Mouse (Mus musculus) forebrain, embryonic 14.5 days (tissue): ENCODE measurements around the gene Prpf38b. TPM values are rescaled to one million over a fixed set of nuclear protein-coding genes. Genes with fewer than 3 reads are reported as not detected.

Experiments
- ATAC-seq: fragments of 200-750 bp; cut with Nextera tagmentation; 2 replicates; pipeline ENCODE4 v1.8.0; 2017; ENCODE audit warnings: mild to moderate bottlenecking, moderate library complexity
- DNase-seq: peaks from one replicate; pipeline ENCODE4 v3.0.0-alpha.2; 2015; ENCODE audit warnings: low spot score
- H3K27ac ChIP-seq: fragments of 300-500 bp; sonication (generic); 2 replicates; pipeline ENCODE4 v1.5.1; 2014; ENCODE audit warnings: low read depth, mild to moderate bottlenecking, control low read depth, low read length, moderate library complexity
- H3K27me3 ChIP-seq: fragments of 300-500 bp; sonication (generic); replicated peaks from 2 replicates; pipeline ENCODE4 v1.6.1; 2014; ENCODE audit warnings: low read length, control low read depth, mixed read lengths; ENCODE audit not compliant: control insufficient read depth, insufficient read depth
- H3K36me3 ChIP-seq: fragments of 300-500 bp; sonication (generic); 2 replicates; pipeline ENCODE4 v1.6.1; 2014; ENCODE audit warnings: low read length, control low read depth; ENCODE audit not compliant: control insufficient read depth, insufficient read depth
- H3K4me1 ChIP-seq: fragments of 300-500 bp; sonication (generic); 2 replicates; pipeline ENCODE4 v1.6.1; 2014; ENCODE audit warnings: antibody characterized with exemption, low read length, control low read depth; ENCODE audit not compliant: control insufficient read depth, insufficient read depth
- H3K4me2 ChIP-seq: fragments of 300-500 bp; sonication (generic); 2 replicates; pipeline ENCODE4 v1.6.1; 2014; ENCODE audit warnings: mild to moderate bottlenecking, control low read depth, low read length
- H3K4me3 ChIP-seq: fragments of 300-500 bp; sonication (generic); 2 replicates; pipeline ENCODE4 v1.5.1; 2014; ENCODE audit warnings: low read depth, low read length, control low read depth
- H3K9ac ChIP-seq: fragments of 300-500 bp; sonication (generic); 2 replicates; pipeline ENCODE4 v1.6.1; 2014; ENCODE audit warnings: mild to moderate bottlenecking, low read length, control low read depth, moderate library complexity
- H3K9me3 ChIP-seq: fragments of 300-500 bp; sonication (generic); replicated peaks from 2 replicates; pipeline ENCODE4 v1.6.1; 2016; ENCODE audit warnings: low read length, control low read depth, mixed read lengths; ENCODE audit not compliant: control insufficient read depth
- WGBS: fragments of 180-500 bp; shearing (Covaris S2); extraction: QIAGEN DNeasy Blood & Tissue Kit; methylation state at CpG from one replicate; pipeline ENCODE4 v1.1.7; 2014; 5-methylcytosine and 5-hydroxymethylcytosine counted together
- polyA plus RNA-seq: library from polyadenylated mRNA; unstranded; fragments of >200 nt; fragmentation: Nextera tagmentation; extraction: Ambion mirVana; gene quantifications from 2 replicates; pipeline ENCODE4 v1.2.1, GENCODE M21; 2014

Prpf38b gene
- polyA plus RNA-seq, 1 experiment from 2014 or later: 33.9 TPM

DNA sequence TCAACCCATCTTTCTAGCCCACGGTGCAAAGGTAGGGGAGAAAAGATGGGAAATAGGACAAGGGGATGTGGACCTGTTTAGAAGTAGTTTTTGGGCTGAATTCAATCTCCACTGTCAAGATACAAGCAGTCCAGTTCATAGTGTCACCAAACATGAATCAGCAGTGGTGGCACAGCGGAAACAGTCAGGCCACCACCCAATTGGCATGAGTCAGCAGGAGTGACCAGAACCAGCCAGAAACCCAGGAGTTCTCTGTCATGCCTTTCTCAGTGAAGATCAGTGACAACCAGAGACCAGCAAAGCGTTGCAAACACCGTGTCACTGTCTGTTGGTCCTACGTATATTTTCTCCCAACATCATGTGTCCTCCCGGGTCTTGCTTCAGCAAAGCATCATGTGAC lies 22.0 kb upstream of the Prpf38b start:
- DNase-seq: no peak
- H3K4me2 ChIP-seq: no peak overlapping the region
- no peak overlapping the region for H3K9ac ChIP-seq
- H3K4me3 ChIP-seq: no peak overlapping the region
- H3K36me3 ChIP-seq: no peaks in the 10 kb centered on the region
- no peak overlapping the region for H3K27ac ChIP-seq
- no peak for ATAC-seq
- H3K27me3 ChIP-seq: no peaks in the 10 kb centered on the region
- H3K9me3 ChIP-seq: no peaks in the 10 kb centered on the region
- H3K4me1 ChIP-seq: no peaks in the 10 kb centered on the region
- WGBS: 94% methylated on average over 6 of the region's 6 CpGs

DNA sequence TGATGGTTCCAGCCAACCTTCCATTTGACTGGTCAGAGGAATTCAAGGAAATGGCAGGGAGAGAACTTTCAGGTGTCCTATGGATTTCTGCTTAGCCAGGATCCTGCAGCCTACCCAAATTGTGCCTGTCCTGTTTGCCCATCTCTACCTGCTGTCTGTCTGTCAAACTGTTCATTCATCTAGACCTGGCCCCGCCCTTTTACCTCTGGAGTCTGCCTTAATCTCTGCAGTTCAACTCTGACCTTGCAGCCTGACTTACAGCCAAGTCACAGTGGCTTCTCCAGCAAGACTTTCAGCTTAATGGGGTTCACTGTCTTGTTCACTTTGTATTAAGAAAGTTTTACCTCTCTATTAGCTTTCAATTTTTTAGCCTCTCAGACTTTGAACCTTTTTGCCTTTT lies 14.8 kb upstream of the Prpf38b start:
- H3K9me3 ChIP-seq: no peaks in the 10 kb centered on the region

DNA sequence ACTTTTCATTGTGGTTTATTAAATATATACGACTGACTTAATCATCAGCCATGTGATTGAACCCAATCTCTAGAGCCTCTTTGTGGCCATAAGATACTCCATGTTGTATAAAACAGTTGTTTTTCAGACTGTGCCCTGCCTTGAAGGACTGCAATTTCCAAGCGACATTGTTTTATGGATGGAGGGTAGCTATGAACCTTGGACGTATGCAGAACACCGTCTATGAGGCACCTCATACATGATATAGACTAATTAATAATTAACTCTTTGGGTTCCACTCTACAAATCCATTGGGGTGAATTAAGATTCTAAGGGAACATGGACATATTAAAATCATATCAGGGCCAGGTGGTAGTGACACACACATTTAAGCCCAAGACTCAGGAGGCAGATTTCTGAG lies 14.2 kb upstream of the Prpf38b start:
- ATAC-seq: no peak
- DNase-seq: no peak
- Histone ChIP-seq H3K9ac (no peak overlapping the region), H3K4me1 (no peaks in the 10 kb centered on the region), H3K27ac (no peak overlapping the region), H3K4me3 (no peak overlapping the region), H3K9me3 (no peaks in the 10 kb centered on the region), H3K27me3 (no peaks in the 10 kb centered on the region), H3K36me3 (no peaks in the 10 kb centered on the region), H3K4me2 (no peak overlapping the region)
- 83% methylated on average over 4 of the region's 4 CpGs for WGBS

More for the DNA sequence above, 14.8 kb upstream of the Prpf38b start:
- no peak overlapping the region for H3K27ac ChIP-seq
- H3K36me3 ChIP-seq: no peaks in the 10 kb centered on the region
- H3K4me2 ChIP-seq: no peak overlapping the region
- H3K4me3 ChIP-seq: no peak overlapping the region
- H3K27me3 ChIP-seq: no peaks in the 10 kb centered on the region
- H3K4me1 ChIP-seq: no peaks in the 10 kb centered on the region
- WGBS: 71% methylated on average over 1 of the region's 1 CpGs
- DNase-seq (no peak), ATAC-seq (no peak)
- no peak overlapping the region for H3K9ac ChIP-seq

DNA sequence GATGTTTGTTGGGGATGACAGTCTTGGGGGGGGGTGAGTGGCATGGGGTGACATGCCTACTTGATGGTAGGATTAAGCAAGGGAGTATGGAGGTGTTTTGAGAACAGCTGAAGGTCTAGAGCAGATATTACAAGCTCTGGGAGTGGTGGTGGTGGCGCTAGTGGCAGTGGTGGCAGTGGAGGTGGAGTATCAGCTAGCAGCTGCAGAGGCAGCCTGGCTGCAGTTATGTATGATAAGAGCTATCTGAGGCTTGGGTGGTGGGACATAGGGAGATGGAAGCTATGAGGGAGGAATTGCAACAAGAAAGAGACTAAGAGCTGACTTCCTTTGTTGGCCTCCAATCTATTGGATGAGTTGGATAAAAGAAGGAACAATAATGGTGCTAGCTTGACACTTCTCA lies 10.3 kb upstream of the Prpf38b start:
- Histone ChIP-seq H3K9me3 (no peaks in the 10 kb centered on the region), H3K4me1 (no peaks in the 10 kb centered on the region), H3K36me3 (no peaks in the 10 kb centered on the region), H3K9ac (no peak overlapping the region), H3K4me3 (no peak overlapping the region), H3K27ac (no peak overlapping the region), H3K4me2 (no peak overlapping the region), H3K27me3 (no peaks in the 10 kb centered on the region)
- ATAC-seq (no peak), DNase-seq (no peak)
- WGBS: 100% methylated on average over 1 of the region's 1 CpGs

DNA sequence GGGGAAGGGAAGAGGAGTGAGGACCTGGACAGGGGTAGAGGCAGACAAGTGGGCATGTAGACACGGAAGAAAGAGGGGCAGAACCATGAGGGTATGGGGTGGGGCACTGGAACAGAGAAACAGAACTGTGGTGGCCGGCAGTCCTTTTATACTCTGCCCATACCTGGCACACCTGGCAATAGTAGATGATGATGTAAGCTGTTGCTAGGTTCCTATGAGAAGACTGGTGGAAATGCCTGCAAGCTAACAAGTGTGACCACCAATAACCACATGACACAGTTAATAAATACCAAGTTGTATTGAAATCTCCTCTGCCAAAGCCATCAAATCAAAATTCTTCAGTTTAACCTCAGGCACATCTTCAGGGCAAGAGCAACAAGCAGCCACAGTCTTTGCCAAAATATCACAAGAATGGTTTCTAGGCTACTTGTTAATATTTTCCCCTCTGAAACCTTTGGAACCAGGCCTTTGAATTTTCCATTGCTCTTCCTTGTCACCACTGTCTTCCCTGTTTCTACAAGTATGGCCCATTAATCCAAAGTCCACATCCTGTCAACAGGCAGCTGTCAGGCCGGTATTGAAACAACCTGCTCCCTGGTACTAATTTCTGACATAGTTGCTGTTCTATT lies 9.0 kb upstream of the Prpf38b start:
- no peak overlapping the region for H3K4me3 ChIP-seq
- DNase-seq (no peak), ATAC-seq (no peak)
- no peak overlapping the region for H3K9ac ChIP-seq
- no peaks in the 10 kb centered on the region for H3K36me3 ChIP-seq
- H3K27ac ChIP-seq: no peak overlapping the region
- no peak overlapping the region for H3K4me2 ChIP-seq
- WGBS: 87% methylated on average over 3 of the region's 3 CpGs
- H3K4me1 ChIP-seq: no peaks in the 10 kb centered on the region
- H3K27me3 ChIP-seq: no peaks in the 10 kb centered on the region
- H3K9me3 ChIP-seq: no peaks in the 10 kb centered on the region

DNA sequence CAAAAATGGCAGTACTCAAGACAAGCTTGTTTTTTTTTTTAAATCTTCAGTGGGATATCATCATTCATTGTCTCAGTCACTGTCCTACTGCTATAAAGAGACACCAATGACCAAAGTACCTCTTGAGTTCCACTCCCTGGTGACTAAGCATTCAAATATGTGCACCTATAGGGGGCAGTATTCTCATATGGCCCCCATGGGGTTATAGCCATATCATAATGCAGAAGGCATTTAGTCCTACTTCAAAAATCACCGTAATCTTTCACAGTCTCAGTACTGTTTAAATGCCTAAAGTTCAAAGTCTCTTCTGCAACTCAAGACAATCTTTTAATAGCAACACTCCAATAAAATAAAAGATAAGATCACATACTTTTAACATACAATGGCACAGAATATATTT lies 7.3 kb upstream of the Prpf38b start:
- DNase-seq (no peak), ATAC-seq (no peak)
- Histone ChIP-seq H3K27ac (no peak overlapping the region), H3K9me3 (no peaks in the 10 kb centered on the region), H3K27me3 (no peaks in the 10 kb centered on the region), H3K36me3 (no peaks in the 10 kb centered on the region), H3K4me2 (no peak overlapping the region), H3K9ac (no peak overlapping the region), H3K4me3 (no peak overlapping the region), H3K4me1 (no peaks in the 10 kb centered on the region)
- WGBS: 95% methylated on average over 1 of the region's 1 CpGs

DNA sequence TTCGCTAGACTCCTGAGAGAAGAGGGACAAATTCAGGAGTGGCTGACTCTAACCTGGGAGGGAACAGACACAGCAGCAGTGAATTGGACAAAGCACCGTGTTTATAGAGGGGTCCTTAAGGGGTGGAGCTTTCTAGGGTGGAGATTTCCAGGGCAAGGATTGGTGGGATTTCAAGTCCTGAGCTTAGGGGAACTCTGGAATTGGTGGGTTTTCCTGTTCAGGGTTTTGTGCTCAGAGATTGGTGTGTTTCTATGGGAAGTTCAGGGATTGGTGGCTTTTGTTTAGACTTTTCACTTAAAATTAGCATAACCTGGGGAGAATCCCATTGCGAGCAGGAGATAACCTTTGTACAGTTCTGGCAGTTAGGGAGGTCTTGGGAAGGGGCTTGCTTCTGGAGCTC lies 6.5 kb upstream of the Prpf38b start:
- ATAC-seq (no peak), DNase-seq (no peak)
- WGBS: 50% methylated on average over 3 of the region's 3 CpGs
- H3K36me3 ChIP-seq: no peaks in the 10 kb centered on the region
- no peaks in the 10 kb centered on the region for H3K4me1 ChIP-seq
- no peak overlapping the region for H3K27ac ChIP-seq
- H3K4me3 ChIP-seq: no peak overlapping the region
- no peaks in the 10 kb centered on the region for H3K27me3 ChIP-seq
- no peak overlapping the region for H3K9ac ChIP-seq
- H3K4me2 ChIP-seq: no peak overlapping the region
- H3K9me3 ChIP-seq: no peaks in the 10 kb centered on the region

DNA sequence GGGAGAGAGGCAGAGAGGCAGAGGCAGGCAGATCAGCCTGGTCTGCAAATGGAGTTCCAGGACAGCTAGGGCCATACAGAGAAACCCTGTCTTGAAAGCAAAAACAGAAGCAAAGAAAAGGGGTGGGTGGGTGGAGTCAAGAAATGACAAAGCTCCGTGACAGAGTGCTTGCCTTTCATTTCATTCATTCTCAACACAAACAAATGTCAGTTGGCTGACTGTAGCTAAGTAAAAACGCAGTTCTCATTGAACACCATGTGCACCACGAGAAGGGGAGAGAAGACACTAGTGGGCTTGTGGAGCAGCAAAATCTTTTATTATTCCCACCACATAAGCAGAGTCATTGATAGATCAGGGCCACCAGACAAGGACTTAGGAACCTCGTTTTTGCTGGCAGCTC lies 5.3 kb upstream of the Prpf38b start:
- no peak overlapping the region for H3K4me3 ChIP-seq
- DNase-seq (no peak), ATAC-seq (no peak)
- H3K9ac ChIP-seq: no peak overlapping the region
- H3K27ac ChIP-seq: no peak overlapping the region
- H3K9me3 ChIP-seq: no peaks in the 10 kb centered on the region
- 25% methylated on average over 4 of the region's 4 CpGs for WGBS
- no peaks in the 10 kb centered on the region for H3K27me3 ChIP-seq
- H3K36me3 ChIP-seq: no peaks in the 10 kb centered on the region
- H3K4me1 ChIP-seq: peaks cover 2% of the 10 kb centered on the region; the same call in 1 of the 2 replicates
- no peak overlapping the region for H3K4me2 ChIP-seq

DNA sequence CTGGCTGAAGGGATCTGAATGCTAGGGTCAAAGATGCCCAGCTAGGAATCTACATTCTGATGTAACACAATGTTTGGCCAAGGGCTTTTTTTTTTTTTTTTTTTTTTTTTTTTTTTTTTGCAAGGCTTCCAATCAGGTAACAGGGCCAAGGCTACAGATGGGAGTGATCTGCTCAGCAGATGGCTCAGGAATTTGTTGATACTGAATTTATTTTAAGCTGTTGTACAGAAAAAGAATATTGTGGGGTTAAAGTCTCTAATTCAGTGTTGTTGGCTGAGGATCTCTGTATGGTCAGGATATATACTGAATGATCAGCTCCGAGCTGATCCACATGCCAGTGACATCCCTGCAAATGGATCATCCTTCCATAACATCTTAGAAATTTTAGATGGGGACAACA lies 4.5 kb upstream of the Prpf38b start:
- ATAC-seq (no peak), DNase-seq (no peak)
- WGBS: 74% methylated on average over 1 of the region's 1 CpGs
- Histone ChIP-seq H3K9ac (no peak overlapping the region), H3K9me3 (no peaks in the 10 kb centered on the region), H3K4me3 (no peak overlapping the region), H3K27ac (no peak overlapping the region; the same call in 1 of the 2 replicates), H3K4me2 (no peak overlapping the region), H3K27me3 (no peaks in the 10 kb centered on the region), H3K36me3 (no peaks in the 10 kb centered on the region), H3K4me1 (peaks cover 2% of the 10 kb centered on the region; the same call in 1 of the 2 replicates)
